Mouse (Mus musculus) heart, adult 2 months (tissue): ENCODE measurements at regions not wholly inside any gene's neighbourhood (a gene's known extent, or its start where the extent isn't known, plus 50 kb on each side); places are given as distances from the start of the nearest gene placed in this dataset.

Source experiments
- DNase-seq, 2 experiments: peaks; one replicate each; pipeline ENCODE4 v3.0.0; 2021
- H3K27ac ChIP-seq: fragments of 200-600 bp; 2 replicates; pipeline ENCODE4 v1.8.1; 2022
- H3K27me3 ChIP-seq: fragments of 200-500 bp; 2 replicates; pipeline ENCODE4 v1.6.1; 2012; ENCODE audit warnings: mild to moderate bottlenecking, low read length, inconsistent platforms, mixed read lengths; ENCODE audit not compliant: control insufficient read depth, insufficient read depth
- H3K36me3 ChIP-seq: fragments of 200-500 bp; 2 replicates; pipeline ENCODE4 v1.6.1; 2012; ENCODE audit warnings: low read length, inconsistent platforms; ENCODE audit not compliant: control insufficient read depth, insufficient read depth
- H3K4me1 ChIP-seq: fragments of 200-500 bp; 2 replicates; pipeline ENCODE4 v1.6.1; 2011; ENCODE audit warnings: low read length; ENCODE audit not compliant: control insufficient read depth, insufficient read depth
- H3K4me3 ChIP-seq: fragments of 200-600 bp; 2 replicates; pipeline ENCODE4 v1.8.1; 2022
- H3K79me2 ChIP-seq: fragments of 200-500 bp; replicated peaks from 2 replicates; pipeline ENCODE4 v1.6.1; 2012; ENCODE audit warnings: mild to moderate bottlenecking, inconsistent platforms, low read length, moderate library complexity, mixed read lengths; ENCODE audit not compliant: control insufficient read depth, insufficient read depth
- H3K9ac ChIP-seq: fragments of 200-500 bp; 2 replicates; pipeline ENCODE4 v1.6.1; 2012; ENCODE audit warnings: low read depth, mild to moderate bottlenecking, control low read depth, inconsistent platforms, low read length, mixed read lengths
- CTCF ChIP-seq: fragments of 200-600 bp; IDR thresholded peaks from 2 replicates; pipeline ENCODE4 v1.8.1; 2022; ENCODE audit warnings: antibody characterized with exemption, mild to moderate bottlenecking, moderate library complexity
- EP300 ChIP-seq: fragments of 200-500 bp; IDR thresholded peaks from 2 replicates; pipeline ENCODE4 v1.6.1; 2011; ENCODE audit warnings: low read depth, low read length, control low read depth; ENCODE audit not compliant: insufficient read depth
- POLR2A ChIP-seq: fragments of 200-500 bp; IDR thresholded peaks from 2 replicates; pipeline ENCODE4 v1.6.1; 2011; ENCODE audit warnings: mild to moderate bottlenecking, low read depth, low read length, control low read depth; ENCODE audit not compliant: insufficient read depth
- WGBS: fragments of 180-500 bp; shearing (Covaris S2); methylation state at CpG from one replicate; pipeline ENCODE4 v1.1.7; 2018; 5-methylcytosine and 5-hydroxymethylcytosine counted together
- intact Hi-C: fragments of 180-260 bp; cut with DNase I; formaldehyde crosslinking; loops from one replicate; pipeline ENCODE4 v1.15.1; 2025

DNA sequence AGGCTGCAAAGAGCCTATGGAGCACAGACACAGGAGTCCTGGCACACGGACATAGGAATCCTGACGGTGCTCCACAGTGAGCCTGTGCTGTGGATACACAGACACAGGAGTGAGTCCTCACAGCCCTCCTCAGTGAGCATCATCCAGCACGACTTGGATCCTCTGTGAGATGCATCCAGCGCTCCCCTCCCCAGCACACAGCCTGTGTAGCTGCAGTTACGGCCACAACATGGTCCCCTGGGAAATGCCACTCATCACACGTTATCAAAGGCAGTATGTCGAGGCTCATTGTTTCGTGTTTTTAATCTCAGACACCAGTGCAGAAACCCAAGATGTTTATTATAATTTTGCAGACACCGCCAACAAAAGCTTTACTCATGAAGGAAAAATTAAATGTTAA lies 87.1 kb upstream of the Topaz1 start:
- H3K27ac ChIP-seq, result no peak overlapping the region
- WGBS, result 36% methylated on average over 9 of the region's 9 CpGs
- H3K27me3 ChIP-seq, result no peaks in the 10 kb centered on the region
- H3K79me2 ChIP-seq, result no peaks in the 10 kb centered on the region
- no peak overlapping the region for H3K9ac ChIP-seq
- peaks cover 1% of the 10 kb centered on the region; the same call in 1 of the 2 replicates for H3K4me1 ChIP-seq
- TF ChIP-seq EP300, result no peak
- TF ChIP-seq CTCF, result no peak
- TF ChIP-seq POLR2A, result no peak
- H3K36me3 ChIP-seq, result no peaks in the 10 kb centered on the region
- H3K4me3 ChIP-seq, result no peak overlapping the region
- intact Hi-C loops, result no loop called here
- DNase-seq, result no peak

DNA sequence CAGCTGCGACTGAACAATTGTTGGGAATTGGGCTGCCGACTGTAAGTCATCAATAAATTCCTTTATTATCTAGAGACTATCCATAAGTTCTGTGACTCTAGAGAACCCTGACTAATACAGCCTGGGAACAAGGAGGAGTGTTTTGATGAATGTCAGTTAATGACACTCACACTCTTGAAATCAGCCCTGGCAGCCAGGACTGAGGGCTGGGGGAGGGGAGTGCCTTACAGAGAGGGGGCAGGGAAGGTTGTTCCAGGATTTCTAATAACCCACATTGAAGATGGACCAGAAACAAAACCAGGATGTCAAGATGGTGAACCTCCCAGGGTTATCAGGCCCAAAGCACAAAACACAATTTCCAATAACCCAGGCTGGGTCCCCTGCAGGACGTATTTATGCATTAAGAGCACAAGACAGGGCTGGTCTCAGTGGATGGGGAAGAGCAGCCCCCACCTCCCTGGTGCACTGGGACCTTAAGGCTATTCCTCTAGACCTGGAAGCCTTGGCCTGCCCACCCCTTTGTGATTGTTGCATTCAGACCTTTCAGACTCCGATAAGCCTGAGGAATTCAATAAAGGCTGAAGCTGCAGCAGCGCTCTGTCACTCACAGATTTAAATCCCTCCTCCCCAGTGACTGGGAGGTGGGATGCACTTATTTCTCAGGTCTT lies 80.0 kb upstream of the Topaz1 start:
- no peaks in the 10 kb centered on the region for H3K4me1 ChIP-seq
- H3K79me2 ChIP-seq, result no peaks in the 10 kb centered on the region
- 46% methylated on average over 4 of the region's 5 CpGs for WGBS
- no peak for DNase-seq
- TF ChIP-seq EP300 (no peak), CTCF (no peak), POLR2A (no peak)
- intact Hi-C loops, result no loop called here
- no peak overlapping the region for H3K27ac ChIP-seq
- no peaks in the 10 kb centered on the region for H3K36me3 ChIP-seq
- H3K9ac ChIP-seq, result no peak overlapping the region
- H3K27me3 ChIP-seq, result no peaks in the 10 kb centered on the region
- no peak overlapping the region for H3K4me3 ChIP-seq

DNA sequence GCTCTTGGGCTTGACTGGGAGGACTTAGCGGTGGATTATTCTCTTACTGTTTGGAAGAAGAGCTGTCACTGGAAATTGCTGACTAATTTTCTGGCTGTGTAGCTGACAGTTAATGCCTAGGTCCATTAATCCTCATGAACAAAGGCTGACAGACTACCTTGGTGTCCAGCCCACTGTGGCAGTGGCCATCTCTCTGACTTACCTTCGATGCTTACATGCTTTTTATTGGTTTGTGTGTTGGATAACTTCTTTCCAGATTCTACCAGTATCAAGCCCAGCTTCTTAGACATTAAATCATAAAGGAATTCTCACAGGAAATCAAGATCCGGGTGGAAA lies 79.5 kb upstream of the Topaz1 start:
- H3K27me3 ChIP-seq, result no peaks in the 10 kb centered on the region
- no peak overlapping the region for H3K4me3 ChIP-seq
- H3K4me1 ChIP-seq, result no peaks in the 10 kb centered on the region
- H3K27ac ChIP-seq, result no peak overlapping the region
- no peaks in the 10 kb centered on the region for H3K36me3 ChIP-seq
- intact Hi-C loops, result no loop called here
- no peaks in the 10 kb centered on the region for H3K79me2 ChIP-seq
- DNase-seq, result no peak
- TF ChIP-seq POLR2A, result no peak
- TF ChIP-seq EP300, result no peak
- TF ChIP-seq CTCF, result no peak
- no peak overlapping the region for H3K9ac ChIP-seq
- WGBS, result 51% methylated on average over 3 of the region's 3 CpGs

DNA sequence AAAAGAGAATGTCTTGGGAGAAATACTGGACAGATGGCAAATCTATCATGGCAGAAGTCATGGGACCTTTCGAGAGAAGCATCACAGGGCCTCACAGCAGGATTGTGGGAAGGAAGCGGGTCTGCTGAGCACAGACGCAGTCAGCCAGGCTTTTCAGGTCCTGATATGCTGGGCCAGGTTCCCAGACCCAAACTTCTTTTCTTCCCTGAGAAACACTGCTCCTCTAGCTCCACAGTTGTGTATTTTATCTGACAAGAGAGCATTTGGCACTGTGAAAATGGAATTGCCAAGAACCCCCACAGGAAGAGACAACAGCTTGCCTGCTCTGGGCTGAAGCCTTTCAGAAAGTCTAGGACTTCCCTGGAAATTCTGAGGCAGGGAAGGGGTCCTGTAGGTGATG lies 73.4 kb upstream of the Topaz1 start:
- WGBS, result 47% methylated on average over 3 of the region's 3 CpGs
- Histone ChIP-seq H3K36me3 (no peaks in the 10 kb centered on the region), H3K9ac (no peak overlapping the region), H3K27me3 (no peaks in the 10 kb centered on the region), H3K27ac (no peak overlapping the region), H3K4me1 (no peaks in the 10 kb centered on the region), H3K79me2 (no peaks in the 10 kb centered on the region), H3K4me3 (no peak overlapping the region)
- intact Hi-C loops, result no loop called here
- TF ChIP-seq POLR2A, result no peak
- no peak for TF ChIP-seq CTCF
- TF ChIP-seq EP300, result no peak
- no peak for DNase-seq

DNA sequence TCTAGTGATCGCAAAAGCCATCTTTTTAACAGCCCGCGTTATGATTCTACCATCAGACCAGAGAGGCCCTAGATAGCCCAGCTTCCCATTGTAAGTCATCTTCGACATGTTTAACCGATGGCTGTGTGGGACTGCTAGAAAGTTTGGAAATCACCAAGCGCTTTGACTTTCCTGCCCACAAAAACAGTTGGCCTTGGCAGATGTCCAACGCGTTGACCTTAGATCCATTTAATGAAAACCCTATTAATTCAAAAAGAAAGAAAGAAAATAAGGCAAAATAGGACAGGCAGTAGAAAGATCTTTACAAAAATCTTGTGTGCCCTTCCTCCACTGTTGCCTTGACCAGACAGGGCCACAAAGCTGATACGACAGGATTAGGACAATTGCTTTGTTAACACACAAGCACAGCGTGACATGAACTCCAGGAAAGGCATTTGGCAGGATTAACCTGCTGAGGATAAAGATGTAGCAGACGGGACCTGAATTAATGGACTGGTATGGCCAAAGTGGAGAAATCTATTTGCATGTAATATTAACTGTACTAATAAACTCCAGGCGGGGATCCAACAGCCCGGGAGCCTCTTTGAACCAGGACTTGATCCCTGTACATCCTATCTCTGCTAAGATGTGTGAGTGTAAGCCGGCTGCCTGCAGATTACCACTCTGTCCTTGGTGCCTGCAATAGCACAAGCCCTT lies 69.0 kb upstream of the Topaz1 start:
- no peak for DNase-seq
- H3K4me3 ChIP-seq, result no peak overlapping the region
- H3K4me1 ChIP-seq, result no peaks in the 10 kb centered on the region
- intact Hi-C loops, result no loop called here
- 68% methylated on average over 14 of the region's 14 CpGs for WGBS
- TF ChIP-seq POLR2A, result no peak
- H3K27me3 ChIP-seq, result no peaks in the 10 kb centered on the region
- H3K9ac ChIP-seq, result no peak overlapping the region
- H3K27ac ChIP-seq, result no peak overlapping the region
- H3K79me2 ChIP-seq, result no peaks in the 10 kb centered on the region
- H3K36me3 ChIP-seq, result no peaks in the 10 kb centered on the region

DNA sequence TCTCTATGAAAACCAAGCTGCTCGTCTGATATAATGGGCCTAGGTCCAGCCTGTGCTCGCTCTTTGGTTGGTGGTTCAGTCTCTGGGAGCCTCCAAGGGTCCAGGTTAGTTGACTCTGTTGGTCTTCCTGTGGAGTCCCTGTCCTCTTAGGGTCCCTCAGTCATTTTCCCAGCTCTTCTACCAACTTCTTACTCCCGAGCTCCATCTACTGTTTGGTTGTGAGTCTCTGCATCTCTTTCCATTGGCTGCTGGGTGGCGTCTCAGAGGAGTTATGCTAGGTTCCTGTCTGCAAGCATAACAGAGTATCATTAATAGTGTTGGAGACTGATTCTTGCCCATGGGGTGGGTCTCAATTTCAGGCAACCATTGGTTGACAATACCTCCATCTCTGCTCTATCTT lies 60.0 kb upstream of the Topaz1 start:
- WGBS, result 20% methylated on average over 4 of the region's 4 CpGs
- intact Hi-C loops, result loop anchor here (2.0 kb wide), 1 partner anchor 68 kb away; no protein-coding TSS in a partner anchor
- Histone ChIP-seq H3K4me1 (no peaks in the 10 kb centered on the region), H3K9ac (no peak overlapping the region), H3K4me3 (no peak overlapping the region), H3K27ac (no peak overlapping the region), H3K79me2 (no peaks in the 10 kb centered on the region), H3K27me3 (no peaks in the 10 kb centered on the region; the same call in 1 of the 2 replicates), H3K36me3 (no peaks in the 10 kb centered on the region)
- TF ChIP-seq CTCF, result peak; percentile 61
- no peak for TF ChIP-seq POLR2A
- TF ChIP-seq EP300, result no peak
- no peak for DNase-seq
